In genomic region chr11:101062971-101063675, GRCm38 (mm10) we compare ENCODE assay signal across 8 mouse cellular contexts. TPM values are rescaled to one million over a fixed set of nuclear protein-coding genes. Genes with fewer than 3 reads are reported as not detected.
DNase-seq lines count a peak whose midpoint lies in the region; ATAC-seq lines count a peak whose summit lies in the region.

No protein-coding gene starts in this region.

- 59% methylated on average over 14 of the region's 14 CpGs for WGBS in limb, embryonic 13.5 days

- H3K4me2 ChIP-seq in limb, embryonic 13.5 days (replicated peaks) = 0 out of 2 replicates have a peak overlapping the region, but pooled peaks have one; percentile 19

- peak overlapping the region; percentile 45 for H3K9ac ChIP-seq in limb, embryonic 13.5 days

- peaks cover 5% of the 10 kb centered on the region for H3K27me3 ChIP-seq in limb, embryonic 13.5 days

- H3K36me3 ChIP-seq in limb, embryonic 13.5 days = peaks cover 22% of the 10 kb centered on the region

- ATAC-seq in limb, embryonic 13.5 days (ENCODE audit: low FRiP score, low read depth) = no peak

- H3K4me3 ChIP-seq in limb, embryonic 13.5 days = no peak overlapping the region

- DNase-seq in gastrocnemius, postnatal 25 days = peak; percentile 50
- DNase-seq in gastrocnemius, postnatal 4 days (ENCODE audit: low spot score in 2 of 2) = no peak
- peak; percentile 34 for DNase-seq in thymus, postnatal 4 days
- no peak for DNase-seq in thymus, postnatal 36 days
- peak; percentile 74 for DNase-seq in yolk sac, embryonic 10.5 days (ENCODE audit: low spot score)
- DNase-seq in frontal cortex, postnatal 10 days (ENCODE audit: low spot score in 2 of 2) = no peak
- no peak for DNase-seq in lung, postnatal 4 days

- H3K4me1 ChIP-seq in limb, embryonic 13.5 days = peaks cover 41% of the 10 kb centered on the region

- H3K9me3 ChIP-seq in limb, embryonic 13.5 days = no peaks in the 10 kb centered on the region

- H3K27ac ChIP-seq in limb, embryonic 13.5 days = peak overlapping the region; percentile 90

RNA-seq across cellular contexts. Expression of gene Naglu, which starts 6.7 kb away (rescaled TPM):
- total RNA-seq in gastrocnemius, postnatal 25 days (2021) = 1 to 10 TPM; 3.3 to 3.9 TPM
- total RNA-seq in gastrocnemius, postnatal 4 days (2021) = 10 to 100 TPM; 11.4 to 12.8 TPM
- 9.4 and 9.8 TPM in 2 replicates for polyA plus RNA-seq in limb, embryonic 13.5 days (2015; fragmentation: Nextera tagmentation; extraction: Ambion mirVana)

RNA-seq across cellular contexts. Expression of gene Hsd17b1, which starts 15.1 kb away (rescaled TPM):
- total RNA-seq in gastrocnemius, postnatal 25 days (2021) = not detected
- under 1 TPM; 0.20 to 0.21 TPM for total RNA-seq in gastrocnemius, postnatal 4 days (2021)
- polyA plus RNA-seq in limb, embryonic 13.5 days (2015; fragmentation: Nextera tagmentation; extraction: Ambion mirVana) = 0.28 TPM in 1 of 2 replicates, not detected in the other

RNA-seq across cellular contexts. Expression of gene Coasy, which starts 19.2 kb away (rescaled TPM):
- 10 to 100 TPM in 1 of 2 experiments, 1 to 10 TPM in 1; 7.9 to 10.3 TPM for total RNA-seq in gastrocnemius, postnatal 25 days (2021)
- 10 to 100 TPM; 15.1 to 17.8 TPM for total RNA-seq in gastrocnemius, postnatal 4 days (2021)
- 38.1 and 41.6 TPM in 2 replicates for polyA plus RNA-seq in limb, embryonic 13.5 days (2015; fragmentation: Nextera tagmentation; extraction: Ambion mirVana)

RNA-seq across cellular contexts. Expression of gene Mlx, which starts 24.0 kb away (rescaled TPM):
- 10 to 100 TPM in 1 of 2 experiments, 1 to 10 TPM in 1; 7.5 to 11.0 TPM for total RNA-seq in gastrocnemius, postnatal 25 days (2021)
- total RNA-seq in gastrocnemius, postnatal 4 days (2021) = 10 to 100 TPM; 13.1 to 13.4 TPM
- 44.1 and 50.5 TPM in 2 replicates for polyA plus RNA-seq in limb, embryonic 13.5 days (2015; fragmentation: Nextera tagmentation; extraction: Ambion mirVana)

RNA-seq across cellular contexts. Expression of gene Psmc3ip, which starts 32.1 kb away (rescaled TPM):
- total RNA-seq in gastrocnemius, postnatal 25 days (2021) = 1 to 10 TPM; 1.5 to 1.7 TPM
- 1 to 10 TPM; 4.9 to 6.2 TPM for total RNA-seq in gastrocnemius, postnatal 4 days (2021)
- 43.0 and 44.5 TPM in 2 replicates for polyA plus RNA-seq in limb, embryonic 13.5 days (2015; fragmentation: Nextera tagmentation; extraction: Ambion mirVana)

Comparison
In these comparisons a context has a peak if more than half of its experiments do, and no peak if none do; other contexts are left out.
1. DNase-seq: peak in gastrocnemius, postnatal 25 days (single experiment), thymus, postnatal 4 days (single experiment) and yolk sac, embryonic 10.5 days (single experiment); none in gastrocnemius, postnatal 4 days (0 of 2), thymus, postnatal 36 days (0 of 2), frontal cortex, postnatal 10 days (0 of 2) and lung, postnatal 4 days (0 of 2).